Mouse (Mus musculus) stomach, postnatal 0 days (tissue): ENCODE measurements around the gene Bud13. TPM values are rescaled to one million over a fixed set of nuclear protein-coding genes. Genes with fewer than 3 reads are reported as not detected.

Experiments
- ATAC-seq: fragments of 200-750 bp; cut with Nextera tagmentation; 2 replicates; pipeline ENCODE4 v1.8.0; 2017; ENCODE audit not compliant: low FRiP score, low TSS enrichment
- DNase-seq: peaks from one replicate; pipeline ENCODE4 v3.0.0-alpha.2; 2016; ENCODE audit warnings: low spot score
- H3K27ac ChIP-seq: fragments of 300-500 bp; sonication (generic); replicated peaks from 2 replicates; pipeline ENCODE4 v1.5.1; 2014; ENCODE audit warnings: mild to moderate bottlenecking, control low read depth
- H3K27me3 ChIP-seq: fragments of 300-500 bp; sonication (generic); 2 replicates; pipeline ENCODE4 v1.6.1; 2014; ENCODE audit warnings: low read length; ENCODE audit not compliant: control insufficient read depth, insufficient read depth
- H3K36me3 ChIP-seq: fragments of 300-500 bp; sonication (generic); 2 replicates; pipeline ENCODE4 v1.6.1; 2014; ENCODE audit warnings: low read length, mixed read lengths; ENCODE audit not compliant: control insufficient read depth, insufficient read depth
- H3K4me1 ChIP-seq: fragments of 300-500 bp; sonication (generic); replicated peaks from 2 replicates; pipeline ENCODE4 v1.6.1; 2014; ENCODE audit warnings: antibody characterized with exemption; ENCODE audit not compliant: control insufficient read depth, insufficient read depth
- H3K4me2 ChIP-seq: fragments of 300-500 bp; sonication (generic); replicated peaks from 2 replicates; pipeline ENCODE4 v1.6.1; 2014; ENCODE audit warnings: low read depth, mild to moderate bottlenecking, control low read depth, moderate library complexity
- H3K4me3 ChIP-seq: fragments of 300-500 bp; sonication (generic); 2 replicates; pipeline ENCODE4 v1.5.1; 2014; ENCODE audit warnings: low read depth, low read length, control low read depth
- H3K9ac ChIP-seq: fragments of 300-500 bp; sonication (generic); 2 replicates; pipeline ENCODE4 v1.6.1; 2014; ENCODE audit warnings: mild to moderate bottlenecking, low read length, control low read depth, mixed read lengths
- H3K9me3 ChIP-seq: fragments of 300-500 bp; sonication (generic); 2 replicates; pipeline ENCODE4 v1.6.1; 2016; ENCODE audit warnings: low read length; ENCODE audit not compliant: control insufficient read depth
- CTCF ChIP-seq: IDR thresholded peaks from 2 replicates; pipeline ENCODE4 v1.5.1; 2016; ENCODE audit warnings: antibody characterized with exemption, low read depth, mild to moderate bottlenecking, moderate library complexity
- EP300 ChIP-seq: optimal IDR thresholded peaks from 2 replicates; pipeline ENCODE3; 2016; ENCODE audit warnings: antibody characterized with exemption
- WGBS: fragments of 180-500 bp; shearing (Covaris S2); extraction: QIAGEN DNeasy Blood & Tissue Kit; methylation state at CpG from one replicate; pipeline ENCODE4 v1.1.7; 2014; 5-methylcytosine and 5-hydroxymethylcytosine counted together
- polyA plus RNA-seq: library from polyadenylated mRNA; unstranded; fragments of >200 nt; fragmentation: Nextera tagmentation; extraction: Ambion mirVana; gene quantifications from 2 replicates; pipeline ENCODE4 v1.2.1, GENCODE M21; 2015

The Bud13 gene
- polyA plus RNA-seq, 1 experiment from 2014 or later: 7.6 TPM

- WGBS: 52% methylated on average over 2 of the region's 2 CpGs
- H3K4me1 ChIP-seq: no peaks in the 10 kb centered on the region; the same call in 1 of the 2 replicates
- H3K36me3 ChIP-seq: no peaks in the 10 kb centered on the region
- no peak overlapping the region for H3K4me3 ChIP-seq
- no peak overlapping the region for H3K4me2 ChIP-seq
- peak; percentile 75 for ATAC-seq
- no peaks in the 10 kb centered on the region for H3K9me3 ChIP-seq
- H3K27me3 ChIP-seq: no peaks in the 10 kb centered on the region
- H3K27ac ChIP-seq: no peak overlapping the region
- H3K9ac ChIP-seq: no peak overlapping the region
- TF ChIP-seq CTCF (no peak), EP300 (no peak)
- DNase-seq: peak; percentile 63
These were observed 41.0 kb upstream of the Bud13 start for GRCm38 (mm10) chr9:46241818-46242217.

GRCm38 (mm10) chr9:46243122-46243521, 39.7 kb upstream of the Bud13 start:
- ATAC-seq (no peak), DNase-seq (no peak)
- TF ChIP-seq EP300 (no peak), CTCF (no peak)
- Histone ChIP-seq H3K4me1 (no peaks in the 10 kb centered on the region; the same call in 1 of the 2 replicates), H3K27me3 (no peaks in the 10 kb centered on the region), H3K9me3 (no peaks in the 10 kb centered on the region), H3K4me2 (no peak overlapping the region), H3K9ac (no peak overlapping the region), H3K36me3 (no peaks in the 10 kb centered on the region), H3K4me3 (no peak overlapping the region), H3K27ac (no peak overlapping the region)
- 74% methylated on average over 4 of the region's 4 CpGs for WGBS

GRCm38 (mm10) chr9:46243584-46243983, 39.2 kb upstream of the Bud13 start:
- no peak overlapping the region for H3K4me2 ChIP-seq
- WGBS: 39% methylated on average over 8 of the region's 8 CpGs
- H3K36me3 ChIP-seq: no peaks in the 10 kb centered on the region
- no peaks in the 10 kb centered on the region; the same call in 1 of the 2 replicates for H3K4me1 ChIP-seq
- H3K27me3 ChIP-seq: no peaks in the 10 kb centered on the region
- ATAC-seq: no peak
- no peak for TF ChIP-seq CTCF
- no peak for TF ChIP-seq EP300
- no peak for DNase-seq
- H3K4me3 ChIP-seq: no peak overlapping the region
- H3K9me3 ChIP-seq: no peaks in the 10 kb centered on the region
- H3K9ac ChIP-seq: no peak overlapping the region
- H3K27ac ChIP-seq: no peak overlapping the region

- H3K9ac ChIP-seq: no peak overlapping the region
- WGBS: 17% methylated on average over 11 of the region's 11 CpGs
- no peaks in the 10 kb centered on the region for H3K9me3 ChIP-seq
- peak; percentile 84 for DNase-seq
- peak overlapping the region; percentile 19; the same call in 1 of the 2 replicates for H3K4me2 ChIP-seq
- ATAC-seq: peak; percentile 76
- H3K36me3 ChIP-seq: no peaks in the 10 kb centered on the region
- no peaks in the 10 kb centered on the region for H3K27me3 ChIP-seq
- H3K4me1 ChIP-seq: no peaks in the 10 kb centered on the region
- H3K27ac ChIP-seq: no peak overlapping the region
- TF ChIP-seq EP300 (no peak), CTCF (peak; percentile 93)
- no peak overlapping the region for H3K4me3 ChIP-seq
These were observed 36.0 kb upstream of the Bud13 start for GRCm38 (mm10) chr9:46246752-46247324.

- Histone ChIP-seq H3K27ac (no peak overlapping the region), H3K27me3 (no peaks in the 10 kb centered on the region), H3K4me2 (no peak overlapping the region), H3K4me1 (no peaks in the 10 kb centered on the region), H3K9me3 (no peaks in the 10 kb centered on the region), H3K4me3 (no peak overlapping the region), H3K9ac (no peak overlapping the region), H3K36me3 (no peaks in the 10 kb centered on the region)
- TF ChIP-seq CTCF (no peak), EP300 (no peak)
- 87% methylated on average over 7 of the region's 7 CpGs for WGBS
- DNase-seq (no peak), ATAC-seq (no peak)
These were observed 26.6 kb upstream of the Bud13 start for GRCm38 (mm10) chr9:46256177-46256576.

- no peaks in the 10 kb centered on the region for H3K36me3 ChIP-seq
- no peak for ATAC-seq
- no peaks in the 10 kb centered on the region for H3K27me3 ChIP-seq
- DNase-seq: no peak
- H3K9me3 ChIP-seq: no peaks in the 10 kb centered on the region
- TF ChIP-seq EP300 (no peak), CTCF (no peak)
- no peak overlapping the region for H3K9ac ChIP-seq
- no peaks in the 10 kb centered on the region for H3K4me1 ChIP-seq
- H3K4me3 ChIP-seq: no peak overlapping the region
- no peak overlapping the region for H3K4me2 ChIP-seq
- WGBS: 72% methylated on average over 10 of the region's 10 CpGs
- no peak overlapping the region for H3K27ac ChIP-seq
These were observed 26.0 kb upstream of the Bud13 start for GRCm38 (mm10) chr9:46256658-46257385.
